Mouse (Mus musculus): ENCODE results near the gene D11Wsu47e. TPM values are rescaled to one million over a fixed set of nuclear protein-coding genes. Genes with fewer than 3 reads are reported as not detected.

Gene D11Wsu47e
- 10 to 100 TPM in 1 of 2 experiments, 1 to 10 TPM in 1; 8.9 to 11.2 TPM for total RNA-seq (2023)

DNA sequence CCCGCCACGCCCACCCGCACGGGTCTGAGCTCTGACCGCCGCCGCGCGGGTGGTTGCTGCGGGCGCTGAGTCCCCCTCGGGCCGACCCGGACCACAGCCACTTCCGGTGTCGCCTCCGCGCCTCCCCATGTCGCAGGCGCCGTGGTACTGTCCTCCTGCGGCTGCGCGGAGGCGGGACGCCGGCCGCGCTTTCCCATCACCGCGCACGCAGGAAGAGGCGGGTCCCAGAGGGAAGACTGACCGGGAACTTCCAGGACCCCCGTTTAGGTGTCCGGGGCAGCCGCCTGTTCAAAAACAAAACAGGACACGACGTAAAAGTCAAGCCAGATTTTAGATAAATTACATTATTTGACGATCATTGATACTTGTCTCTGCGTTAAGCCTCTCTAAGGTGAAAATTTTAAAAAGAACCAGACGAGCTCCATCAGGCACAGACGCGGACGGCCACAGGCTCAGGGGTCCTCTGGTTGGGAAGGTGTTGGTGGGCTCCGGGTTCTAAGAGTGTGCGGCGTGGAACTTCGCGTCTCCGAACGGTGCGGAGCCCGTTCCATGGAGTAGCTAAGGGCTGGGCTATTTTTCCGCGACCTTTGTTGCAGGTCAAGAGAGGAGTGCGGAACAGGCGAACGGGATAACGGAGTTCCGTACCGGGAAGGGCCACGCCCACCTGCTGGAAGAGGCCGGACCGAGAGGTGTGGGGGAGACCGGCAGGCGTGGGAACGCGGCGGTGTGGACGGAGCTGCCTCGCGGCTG is at the start of gene D11Wsu47e, which contains the start of gene Fam104a:
Gene D11Wsu47e (plus strand): TSS at position 456 of the 750 bp plus-strand sequence.
Gene Fam104a (minus strand): TSS at position 199 of the 750 bp plus-strand sequence.

GRCm38 (mm10) chr11:113648690-113649352 is 35.4 kb upstream of the D11Wsu47e start, which contains the start of gene Cog1:
TSS of gene Cog1 (plus strand) at chr11:113649169.

DNA sequence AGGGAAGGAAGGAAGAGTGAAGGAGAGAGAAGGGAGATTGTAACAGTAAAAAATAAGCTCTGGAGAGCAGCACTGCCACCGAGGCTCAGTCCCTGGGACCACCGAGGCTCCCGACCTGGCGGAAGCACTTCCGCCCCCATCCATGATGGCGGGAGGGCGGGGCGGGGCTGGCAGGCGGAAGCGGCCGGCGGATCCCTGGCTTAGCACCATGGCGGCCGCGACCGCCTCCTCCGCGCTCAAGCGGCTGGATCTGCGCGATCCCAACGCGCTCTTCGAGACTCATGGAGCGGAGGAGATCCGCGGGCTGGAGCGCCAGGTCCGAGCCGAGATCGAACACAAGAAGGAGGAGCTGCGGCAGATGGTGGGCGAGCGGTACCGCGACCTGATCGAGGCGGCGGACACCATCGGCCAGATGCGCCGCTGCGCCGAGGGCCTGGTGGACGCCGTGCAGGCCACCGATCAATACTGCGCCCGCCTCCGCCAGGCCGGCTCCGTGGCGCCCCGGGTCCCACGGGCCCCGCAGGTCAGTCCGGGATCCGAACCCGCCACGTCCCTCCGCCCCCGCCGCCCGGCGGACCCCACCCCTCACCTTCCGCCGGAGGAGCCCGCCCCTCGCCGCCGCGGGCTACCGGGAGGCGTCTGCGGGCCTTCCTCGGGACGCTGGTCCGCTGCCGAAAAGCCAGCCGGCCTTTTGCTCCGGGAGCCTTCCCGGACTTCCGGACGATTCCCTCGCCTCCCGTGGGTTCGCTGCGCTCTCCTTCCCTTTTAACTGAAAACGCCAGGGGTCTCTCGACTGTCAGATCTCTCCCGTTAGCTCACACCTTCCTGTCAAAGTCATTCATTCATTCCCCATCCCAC is 34.6 kb upstream of the D11Wsu47e start, which contains the start of gene Slc39a11:
Gene Slc39a11 (minus strand): TSS at position 727 of the 858 bp plus-strand sequence.

GRCm38 (mm10) chr11:113709731-113710256 is 25.6 kb downstream of the D11Wsu47e start, which contains the start of gene Cpsf4l:
TSS of gene Cpsf4l (minus strand) at chr11:113710017.

Other genes with a start within 250 kb of the D11Wsu47e start
- not detected for gene Sstr2, start 65.1 kb upstream of the D11Wsu47e start, total RNA-seq (2023)
- 10 to 100 TPM; 25.8 to 30.8 TPM for gene Cog1, start 35.2 kb upstream of the D11Wsu47e start, total RNA-seq (2023)
- gene Slc39a11, start 34.3 kb upstream of the D11Wsu47e start, total RNA-seq (2023), result 10 to 100 TPM; 48.0 to 50.1 TPM
- gene Fam104a, start 257 bp upstream of the D11Wsu47e start, total RNA-seq (2023), result 10 to 100 TPM; 18.6 to 18.8 TPM
- under 1 TPM in 1 of 2 experiments, not detected in 1; 0.36 TPM for gene Cpsf4l, start 25.6 kb downstream of the D11Wsu47e start, total RNA-seq (2023)
- gene Cdc42ep4, start 67.5 kb downstream of the D11Wsu47e start, total RNA-seq (2023), result 10 to 100 TPM; 24.5 to 26.8 TPM